Mouse (Mus musculus) cerebellum, adult 2 months (tissue): ENCODE data around the gene Bin2. TPM values are rescaled to one million over a fixed set of nuclear protein-coding genes. Genes with fewer than 3 reads are reported as not detected.

Source experiments
- DNase-seq, 2 experiments: peaks; one replicate each; pipeline ENCODE4 v3.0.0; 2021
- H3K27ac ChIP-seq: fragments of 200-500 bp; 2 replicates; pipeline ENCODE4 v1.5.1; 2012; ENCODE audit warnings: low read length, control low read depth, inconsistent platforms; ENCODE audit not compliant: insufficient read depth
- H3K27me3 ChIP-seq: fragments of 200-500 bp; 2 replicates; pipeline ENCODE4 v1.6.1; 2012; ENCODE audit warnings: inconsistent platforms, mild to moderate bottlenecking, low read length, moderate library complexity; ENCODE audit not compliant: control insufficient read depth, insufficient read depth
- H3K4me1 ChIP-seq: fragments of 200-500 bp; 2 replicates; pipeline ENCODE4 v1.6.1; 2011; ENCODE audit warnings: low read length; ENCODE audit not compliant: control insufficient read depth, insufficient read depth
- H3K4me3 ChIP-seq: fragments of 200-500 bp; replicated peaks from 2 replicates; pipeline ENCODE3; 2011; ENCODE audit warnings: mild to moderate bottlenecking, low read depth, low read length, control low read depth; ENCODE audit not compliant: insufficient read depth
- CTCF ChIP-seq: fragments of 200-500 bp; IDR thresholded peaks from 2 replicates; pipeline ENCODE4 v1.5.1; 2011; ENCODE audit warnings: low read depth, mild to moderate bottlenecking, control low read depth, low read length, moderate library complexity, borderline replicate concordance; ENCODE audit not compliant: insufficient read depth
- POLR2A ChIP-seq: fragments of 200-500 bp; IDR thresholded peaks from 2 replicates; pipeline ENCODE4 v1.6.1; 2011; ENCODE audit warnings: low read length, control low read depth, borderline replicate concordance; ENCODE audit not compliant: insufficient read depth
- WGBS: fragments of 180-500 bp; shearing (Covaris S2); methylation state at CpG from one replicate; pipeline ENCODE4 v1.1.7; 2018; 5-methylcytosine and 5-hydroxymethylcytosine counted together
- polyA plus RNA-seq: library from polyadenylated mRNA; depleted of rRNA; stranded (reverse); fragments of >200 nt; gene quantifications from 2 replicates; pipeline ENCODE4 v1.2.3, GENCODE M21; 2012; rRNA removed

Gene Bin2
- 3.0 and 4.1 TPM in 2 replicates for polyA plus RNA-seq

GRCm38 (mm10) chr15:100669337-100669736 is at the start of gene Bin2:
Gene Bin2, minus strand, starts transcription at chr15:100669553.
- Histone ChIP-seq H3K27me3 (no peaks in the 10 kb centered on the region), H3K27ac (no peak within 1 kb of the TSS), H3K4me3 (no peak within 1 kb of the TSS), H3K4me1 (no peaks in the 10 kb centered on the region)
- 93% methylated on average over 20 of the region's 20 CpGs for WGBS
- TF ChIP-seq POLR2A: no peak
- no peak for TF ChIP-seq CTCF
- no peak for DNase-seq

GRCm38 (mm10) chr15:100718572-100718971 is 49.2 kb upstream of the Bin2 start:
- DNase-seq: no peak
- Histone ChIP-seq H3K27me3 (no peaks in the 10 kb centered on the region), H3K4me1 (no peaks in the 10 kb centered on the region), H3K27ac (no peak overlapping the region), H3K4me3 (no peak overlapping the region)
- WGBS: 83% methylated on average over 11 of the region's 11 CpGs
- peak; percentile 21; the same call in 1 of the 2 replicates for TF ChIP-seq CTCF
- TF ChIP-seq POLR2A: no peak

- H3K27ac ChIP-seq: no peak overlapping the region
- no peak overlapping the region for H3K4me3 ChIP-seq
- no peaks in the 10 kb centered on the region for H3K27me3 ChIP-seq
- WGBS: 84% methylated on average over 6 of the region's 6 CpGs
- no peak for DNase-seq
- no peaks in the 10 kb centered on the region for H3K4me1 ChIP-seq
- TF ChIP-seq CTCF (no peak), POLR2A (no peak)
These were observed 48.6 kb upstream of the Bin2 start for GRCm38 (mm10) chr15:100717933-100718332.

GRCm38 (mm10) chr15:100715399-100715993 is 46.1 kb upstream of the Bin2 start:
- H3K27ac ChIP-seq: no peak overlapping the region
- 58% methylated on average over 9 of the region's 9 CpGs for WGBS
- no peak for DNase-seq
- TF ChIP-seq CTCF (no peak), POLR2A (no peak)
- no peaks in the 10 kb centered on the region for H3K4me1 ChIP-seq
- no peaks in the 10 kb centered on the region for H3K27me3 ChIP-seq
- no peak overlapping the region for H3K4me3 ChIP-seq

GRCm38 (mm10) chr15:100714470-100714869 is 45.1 kb upstream of the Bin2 start:
- TF ChIP-seq CTCF (no peak), POLR2A (no peak)
- no peaks in the 10 kb centered on the region for H3K4me1 ChIP-seq
- 89% methylated on average over 8 of the region's 8 CpGs for WGBS
- no peak for DNase-seq
- no peak overlapping the region for H3K27ac ChIP-seq
- no peaks in the 10 kb centered on the region for H3K27me3 ChIP-seq
- no peak overlapping the region for H3K4me3 ChIP-seq

GRCm38 (mm10) chr15:100710838-100711237 is 41.5 kb upstream of the Bin2 start:
- no peak for DNase-seq
- no peak for TF ChIP-seq CTCF
- no peak for TF ChIP-seq POLR2A
- H3K4me3 ChIP-seq: no peak overlapping the region
- WGBS: 47% methylated on average over 6 of the region's 6 CpGs
- H3K27me3 ChIP-seq: no peaks in the 10 kb centered on the region
- H3K27ac ChIP-seq: no peak overlapping the region
- no peaks in the 10 kb centered on the region for H3K4me1 ChIP-seq

- TF ChIP-seq POLR2A: no peak
- no peak for TF ChIP-seq CTCF
- WGBS: 84% methylated on average over 8 of the region's 8 CpGs
- Histone ChIP-seq H3K27ac (no peak overlapping the region), H3K4me1 (no peaks in the 10 kb centered on the region), H3K4me3 (no peak overlapping the region), H3K27me3 (no peaks in the 10 kb centered on the region)
- no peak for DNase-seq
These were observed 39.2 kb upstream of the Bin2 start for GRCm38 (mm10) chr15:100708433-100709078.

GRCm38 (mm10) chr15:100706226-100706625 is 36.9 kb upstream of the Bin2 start:
- WGBS: 69% methylated on average over 8 of the region's 8 CpGs
- Histone ChIP-seq H3K27ac (no peak overlapping the region), H3K4me1 (no peaks in the 10 kb centered on the region), H3K27me3 (no peaks in the 10 kb centered on the region), H3K4me3 (no peak overlapping the region)
- no peak for DNase-seq
- TF ChIP-seq CTCF: no peak
